Mouse (Mus musculus) splenic B cell, adult 2 months (primary cell): ENCODE data around the gene Msmb.
A peak's percentile ranks its signal among the peaks of the same experiment; 100 is the strongest.
"Not testable (repeated sequence)": the region's sequence is repeated elsewhere in the genome, so short reads cannot be mapped to it uniquely, and the experiment has no call there.

Experiments
- DNase-seq: peaks from one replicate; pipeline ENCODE4 v3.0.0-alpha.2; 2011; ENCODE audit warnings: low read depth, low spot score
- H3K27me3 ChIP-seq: 2 replicates; pipeline ENCODE4 v1.6.1; 2012; ENCODE audit warnings: mild to moderate bottlenecking, low read length, moderate library complexity, mixed read lengths; ENCODE audit not compliant: control insufficient read depth, poor library complexity, insufficient read depth, severe bottlenecking
- H3K36me3 ChIP-seq: 2 replicates; pipeline ENCODE4 v1.6.1; 2012; ENCODE audit warnings: mild to moderate bottlenecking, low read length, moderate library complexity, mixed read lengths; ENCODE audit not compliant: control insufficient read depth, poor library complexity, insufficient read depth, severe bottlenecking

Msmb gene

GRCm38 (mm10) chr14:32179393-32180195 is 37.8 kb downstream of the Msmb start:
- H3K27me3 ChIP-seq: no peaks in the 10 kb centered on the region
- peaks cover 13% of the 10 kb centered on the region; the same call in 1 of the 2 replicates for H3K36me3 ChIP-seq
- DNase-seq: no peak

- no peaks in the 10 kb centered on the region for H3K27me3 ChIP-seq
- H3K36me3 ChIP-seq: peaks cover 13% of the 10 kb centered on the region; the same call in 1 of the 2 replicates
- DNase-seq: no peak
These were observed 39.0 kb downstream of the Msmb start for GRCm38 (mm10) chr14:32180861-32181260.

GRCm38 (mm10) chr14:32183846-32184245 is 42.0 kb downstream of the Msmb start:
- peaks cover 18% of the 10 kb centered on the region for H3K36me3 ChIP-seq
- DNase-seq: no peak
- no peaks in the 10 kb centered on the region for H3K27me3 ChIP-seq

GRCm38 (mm10) chr14:32190627-32191391 is 49.0 kb downstream of the Msmb start:
- no peak for DNase-seq
- no peaks in the 10 kb centered on the region for H3K27me3 ChIP-seq
- peaks cover 11% of the 10 kb centered on the region for H3K36me3 ChIP-seq

- H3K36me3 ChIP-seq: peaks cover 8% of the 10 kb centered on the region
- no peak for DNase-seq
These were observed 50.1 kb downstream of the Msmb start for GRCm38 (mm10) chr14:32191926-32192325.

GRCm38 (mm10) chr14:32192437-32192836 is 50.6 kb downstream of the Msmb start:
- no peaks in the 10 kb centered on the region for H3K27me3 ChIP-seq
- peaks cover 7% of the 10 kb centered on the region for H3K36me3 ChIP-seq
- DNase-seq: peak; percentile 66

More at GRCm38 (mm10) chr14:32191926-32192325, 50.1 kb downstream of the Msmb start:
- no peaks in the 10 kb centered on the region for H3K27me3 ChIP-seq

GRCm38 (mm10) chr14:32193557-32193956 is 51.7 kb downstream of the Msmb start:
- DNase-seq: peak; percentile 19
- H3K36me3 ChIP-seq, H3K27me3 ChIP-seq: not testable (repeated sequence)

- H3K36me3 ChIP-seq: 0 out of 2 replicates have a peak, but pooled peaks cover 2% of the 10 kb centered on the region
- H3K27me3 ChIP-seq: no peaks in the 10 kb centered on the region
- peak; percentile 25 for DNase-seq
These were observed 59.5 kb downstream of the Msmb start for GRCm38 (mm10) chr14:32201354-32201753.

- Histone ChIP-seq H3K27me3 (no peaks in the 10 kb centered on the region), H3K36me3 (0 out of 2 replicates have a peak, but pooled peaks cover 2% of the 10 kb centered on the region)
- DNase-seq: peak; percentile 83
These were observed 60.1 kb downstream of the Msmb start, which contains the start of the genes Timm23 and Parg for GRCm38 (mm10) chr14:32201791-32202451. Gene Timm23 (minus strand): TSS chr14:32201898. Gene Parg (plus strand): TSS chr14:32201949.
